Comparison of ENCODE assay signal across 13 mouse cellular contexts in the genomic region with DNA sequence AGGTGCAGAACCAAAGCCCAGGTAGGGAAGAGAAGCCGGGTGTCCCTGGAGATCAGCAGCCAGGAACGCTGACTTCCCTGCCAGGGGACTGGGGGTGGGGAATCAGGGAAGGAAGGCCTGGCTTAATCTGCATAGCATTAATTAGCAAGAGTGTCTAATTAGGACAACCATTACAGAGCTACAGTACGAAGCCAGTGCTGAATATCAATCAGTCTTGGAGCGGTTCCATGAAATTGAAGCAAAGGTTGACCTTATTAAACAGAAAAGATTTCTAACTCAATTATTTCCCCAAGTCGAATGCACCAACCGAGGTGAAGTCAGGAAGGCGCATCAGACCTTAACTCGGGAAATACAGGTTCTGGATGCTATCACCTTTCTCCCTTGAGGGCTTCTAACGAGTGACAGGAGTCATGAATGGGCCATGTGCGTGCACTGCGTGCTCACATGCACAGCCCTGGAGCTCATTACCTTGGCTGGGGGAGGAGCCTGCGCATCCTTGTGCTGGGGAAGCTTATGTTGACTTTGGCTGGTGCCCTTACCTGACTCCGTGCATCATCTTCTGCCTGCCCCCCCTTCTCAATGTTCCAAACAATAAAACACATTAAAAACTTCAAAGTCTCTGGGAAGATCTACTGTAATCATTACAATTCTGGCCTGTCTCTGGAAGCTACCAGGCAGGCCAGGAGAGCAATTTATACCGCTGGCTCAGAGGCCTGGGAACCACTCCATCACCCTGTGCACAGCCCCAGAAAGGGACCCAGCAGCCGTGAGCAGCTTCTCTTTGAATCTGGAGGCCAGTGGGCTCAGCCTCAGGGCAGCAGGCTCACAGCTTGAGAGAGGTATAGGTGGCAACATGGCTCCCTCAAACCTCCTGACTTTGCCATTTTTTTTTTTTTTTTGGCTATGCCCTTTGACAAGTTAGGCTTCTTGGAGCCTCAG. TPM values are rescaled to one million over a fixed set of nuclear protein-coding genes. Genes with fewer than 3 reads are reported as not detected.
A peak's percentile ranks its signal among the peaks of the same experiment; 100 is the strongest.
DNase-seq lines count a peak whose midpoint lies in the region; ATAC-seq and TF ChIP-seq lines count a peak whose summit lies in the region.
"Had no signal": no experiment of that assay in that cellular context is flagged by ENCODE, and none has a peak within 500 bp of the region (broad histone marks: within the 10 kb centered on the region; RNA-seq: fewer than 3 reads in every experiment).

No protein-coding gene starts in this region.

- DNase-seq in midbrain, embryonic 11.5 days (ENCODE audit: low spot score, missing footprints): no peak
- DNase-seq in embryonic facial prominence, embryonic 10.5 days (ENCODE audit: low spot score): peak; percentile 34
- peak; percentile 93 for DNase-seq in forebrain, embryonic 14.5 days (ENCODE audit: low spot score)
- peak; percentile 59 for DNase-seq in midbrain, postnatal 0 days (ENCODE audit: low spot score)
- no peak for DNase-seq in kidney, adult 18-20 months
- DNase-seq in adrenal gland, postnatal 25 days: no peak
- DNase-seq: liver, embryonic 13.5 days had no signal

- H3K9me3 ChIP-seq in midbrain, embryonic 13.5 days: no peaks in the 10 kb centered on the region
- H3K9me3 ChIP-seq in midbrain, embryonic 11.5 days (ENCODE audit: control insufficient read depth, low read length): no peaks in the 10 kb centered on the region
- H3K9me3 ChIP-seq in embryonic facial prominence, embryonic 10.5 days: no peaks in the 10 kb centered on the region
- no peaks in the 10 kb centered on the region for H3K9me3 ChIP-seq in forebrain, embryonic 14.5 days (replicated peaks; ENCODE audit: control insufficient read depth, low read length)
- H3K9me3 ChIP-seq in midbrain, postnatal 0 days (ENCODE audit: low read length): no peaks in the 10 kb centered on the region
- H3K9me3 ChIP-seq: embryonic facial prominence, embryonic 15.5 days; heart, embryonic 10.5 days; liver, embryonic 13.5 days had no signal

- TF ChIP-seq CTCF in midbrain, postnatal 0 days (IDR thresholded peaks at IDR 0.05): no peak

- H3K27me3 ChIP-seq in midbrain, embryonic 13.5 days: no peaks in the 10 kb centered on the region
- no peaks in the 10 kb centered on the region for H3K27me3 ChIP-seq in midbrain, embryonic 11.5 days (ENCODE audit: control insufficient read depth, insufficient read depth, low read length)
- no peaks in the 10 kb centered on the region for H3K27me3 ChIP-seq in embryonic facial prominence, embryonic 10.5 days (replicated peaks; ENCODE audit: low read depth, poor library complexity, severe bottlenecking)
- H3K27me3 ChIP-seq in forebrain, embryonic 14.5 days (replicated peaks; ENCODE audit: control insufficient read depth, insufficient read depth, low read length): no peaks in the 10 kb centered on the region
- H3K27me3 ChIP-seq in midbrain, postnatal 0 days (ENCODE audit: insufficient read depth, low read length): no peaks in the 10 kb centered on the region
- H3K27me3 ChIP-seq: embryonic facial prominence, embryonic 15.5 days had no signal

- H3K36me3 ChIP-seq in midbrain, embryonic 13.5 days: no peaks in the 10 kb centered on the region
- H3K36me3 ChIP-seq in midbrain, embryonic 11.5 days (ENCODE audit: control insufficient read depth, insufficient read depth, low read length): no peaks in the 10 kb centered on the region
- no peaks in the 10 kb centered on the region for H3K36me3 ChIP-seq in embryonic facial prominence, embryonic 10.5 days (replicated peaks)
- no peaks in the 10 kb centered on the region for H3K36me3 ChIP-seq in forebrain, embryonic 14.5 days (ENCODE audit: control insufficient read depth, insufficient read depth, low read length)
- H3K36me3 ChIP-seq in midbrain, postnatal 0 days (ENCODE audit: insufficient read depth, low read length): no peaks in the 10 kb centered on the region
- H3K36me3 ChIP-seq: embryonic facial prominence, embryonic 15.5 days; heart, embryonic 10.5 days; liver, embryonic 13.5 days had no signal

- whole genome bisulfite sequencing in midbrain, embryonic 13.5 days: 63% methylated on average over 15 of the region's 15 CpGs
- 83% methylated on average over 15 of the region's 15 CpGs for WGBS in midbrain, embryonic 11.5 days
- 54% methylated on average over 15 of the region's 15 CpGs for WGBS in embryonic facial prominence, embryonic 10.5 days
- 20% methylated on average over 15 of the region's 15 CpGs for WGBS in forebrain, embryonic 14.5 days
- WGBS in midbrain, postnatal 0 days: 47% methylated on average over 15 of the region's 15 CpGs

- H3K4me1 ChIP-seq in midbrain, embryonic 13.5 days (replicated peaks): peaks cover 15% of the 10 kb centered on the region
- no peaks in the 10 kb centered on the region for H3K4me1 ChIP-seq in midbrain, embryonic 11.5 days (ENCODE audit: control insufficient read depth, insufficient read depth, low read length)
- peaks cover 16% of the 10 kb centered on the region for H3K4me1 ChIP-seq in embryonic facial prominence, embryonic 10.5 days
- peaks cover 15% of the 10 kb centered on the region for H3K4me1 ChIP-seq in forebrain, embryonic 14.5 days (ENCODE audit: control insufficient read depth, insufficient read depth, low read length)
- peaks cover 3% of the 10 kb centered on the region; the same call in 1 of the 2 replicates for H3K4me1 ChIP-seq in midbrain, postnatal 0 days (ENCODE audit: insufficient read depth, low read length)

- H3K4me2 ChIP-seq in midbrain, embryonic 13.5 days (replicated peaks): no peak overlapping the region
- H3K4me2 ChIP-seq in midbrain, embryonic 11.5 days: no peak overlapping the region
- peak overlapping the region; percentile 1; the same call in 1 of the 2 replicates for H3K4me2 ChIP-seq in forebrain, embryonic 14.5 days (ENCODE audit: low read length)
- H3K4me2 ChIP-seq in midbrain, postnatal 0 days (ENCODE audit: low read depth, low read length, poor library complexity, severe bottlenecking): no peak overlapping the region
- H3K4me2 ChIP-seq: embryonic facial prominence, embryonic 15.5 days; liver, embryonic 13.5 days had no signal

- ATAC-seq in midbrain, embryonic 13.5 days: peak; percentile 76
- no peak for ATAC-seq in midbrain, embryonic 11.5 days (ENCODE audit: low FRiP score)
- peak; percentile 94 for ATAC-seq in forebrain, embryonic 14.5 days
- peak; percentile 52; the same call in 1 of the 2 replicates for ATAC-seq in midbrain, postnatal 0 days (ENCODE audit: low FRiP score)

- H3K27ac ChIP-seq in midbrain, embryonic 13.5 days: peak overlapping the region; percentile 68
- no peak overlapping the region for H3K27ac ChIP-seq in midbrain, embryonic 11.5 days (ENCODE audit: low read depth, low read length)
- H3K27ac ChIP-seq in embryonic facial prominence, embryonic 10.5 days (replicated peaks): peak overlapping the region; percentile 26; the same call in 1 of the 2 replicates
- peak overlapping the region; percentile 73 for H3K27ac ChIP-seq in forebrain, embryonic 14.5 days (ENCODE audit: low read depth, low read length)
- peak overlapping the region; percentile 27 for H3K27ac ChIP-seq in midbrain, postnatal 0 days (ENCODE audit: low read depth, low read length)
- H3K27ac ChIP-seq: embryonic facial prominence, embryonic 15.5 days; heart, embryonic 10.5 days; kidney, postnatal 0 days; liver, embryonic 13.5 days; macrophage had no signal

- 0 out of 2 replicates have a peak overlapping the region, but pooled peaks have one; percentile 6 for H3K9ac ChIP-seq in midbrain, embryonic 13.5 days (replicated peaks)
- no peak overlapping the region for H3K9ac ChIP-seq in midbrain, embryonic 11.5 days (ENCODE audit: low read length)
- H3K9ac ChIP-seq in forebrain, embryonic 14.5 days (ENCODE audit: low read length): 0 out of 2 replicates have a peak overlapping the region, but pooled peaks have one; percentile 7
- H3K9ac ChIP-seq in midbrain, postnatal 0 days (replicated peaks; ENCODE audit: low read length, poor library complexity, severe bottlenecking): no peak overlapping the region
- H3K9ac ChIP-seq: embryonic facial prominence, embryonic 15.5 days; liver, embryonic 13.5 days had no signal

- H3K4me3 ChIP-seq in midbrain, embryonic 13.5 days (replicated peaks): no peak overlapping the region
- no peak overlapping the region for H3K4me3 ChIP-seq in midbrain, embryonic 11.5 days (ENCODE audit: low read depth, low read length)
- no peak overlapping the region for H3K4me3 ChIP-seq in embryonic facial prominence, embryonic 10.5 days
- no peak overlapping the region for H3K4me3 ChIP-seq in forebrain, embryonic 14.5 days (ENCODE audit: low read depth, low read length)
- H3K4me3 ChIP-seq in midbrain, postnatal 0 days (ENCODE audit: low read depth, low read length): no peak overlapping the region
- H3K4me3 ChIP-seq: embryonic facial prominence, embryonic 15.5 days; heart, embryonic 10.5 days; liver, embryonic 13.5 days had no signal

RNA-seq across cellular contexts. Expression of gene Kcnn3, which starts 39.3 kb away (rescaled TPM):
- polyA plus RNA-seq in midbrain, embryonic 13.5 days (2015; fragmentation: Nextera tagmentation; extraction: Ambion mirVana): 4.4 and 5.0 TPM in 2 replicates
- polyA plus RNA-seq in midbrain, embryonic 11.5 days (2014; fragmentation: Nextera tagmentation; extraction: Ambion mirVana): 1.3 and 1.4 TPM in 2 replicates
- 0.62 and 0.88 TPM in 2 replicates for polyA plus RNA-seq in embryonic facial prominence, embryonic 10.5 days (2016; fragmentation: Nextera tagmentation; extraction: Ambion mirVana)
- polyA plus RNA-seq in forebrain, embryonic 14.5 days (2014; fragmentation: Nextera tagmentation; extraction: Ambion mirVana): 4.8 and 6.1 TPM in 2 replicates
- 21.4 and 23.3 TPM in 2 replicates for total RNA-seq in midbrain, postnatal 0 days (2014; rRNA removed)
- polyA plus RNA-seq in midbrain, postnatal 0 days (2015; fragmentation: Nextera tagmentation; extraction: Ambion mirVana): 5.9 and 7.3 TPM in 2 replicates
- 4.1 and 5.5 TPM in 2 replicates for total RNA-seq in adrenal gland, postnatal 25 days (2021)
- total RNA-seq: hematopoietic stem cell, adult 5-6 weeks had no signal

Comparison
In these comparisons a context has a peak if more than half of its experiments do, and no peak if none do; other contexts are left out.
1. H3K9ac ChIP-seq: peak in midbrain, embryonic 13.5 days (single experiment) and forebrain, embryonic 14.5 days (single experiment); none in midbrain, embryonic 11.5 days (single experiment) and midbrain, postnatal 0 days (single experiment).
2. DNase-seq: peak in embryonic facial prominence, embryonic 10.5 days (single experiment), forebrain, embryonic 14.5 days (single experiment) and midbrain, postnatal 0 days (single experiment); none in midbrain, embryonic 11.5 days (single experiment), kidney, adult 18-20 months (single experiment) and adrenal gland, postnatal 25 days (single experiment).